Mouse (Mus musculus): ENCODE data around the gene Ptprj.

GRCm38 (mm10) chr2:90574536-90574935 lies 5.9 kb downstream of the Ptprj start:
- TF ChIP-seq CTCF (IDR thresholded peaks at IDR 0.05; ENCODE audit: insufficient read depth, low read depth, low read length) (no peak), POLR2A (IDR thresholded peaks at IDR 0.05; ENCODE audit: insufficient read depth, low read depth, low read length) (no peak)

All from olfactory bulb, adult 2 months (tissue).